Mouse (Mus musculus) embryonic facial prominence, embryonic 13.5 days (tissue): ENCODE data around the gene Ptp4a2. TPM values are rescaled to one million over a fixed set of nuclear protein-coding genes. Genes with fewer than 3 reads are reported as not detected.
A peak's percentile ranks its signal among the peaks of the same experiment; 100 is the strongest.
"Not testable (repeated sequence)": the region's sequence is repeated elsewhere in the genome, so short reads cannot be mapped to it uniquely, and the experiment has no call there.

Source experiments
- ATAC-seq: fragments of 200-750 bp; cut with Nextera tagmentation; 2 replicates; pipeline ENCODE4 v1.8.0; 2017; ENCODE audit warnings: low read depth; ENCODE audit not compliant: insufficient number of reproducible peaks, insufficient read depth, low FRiP score, low TSS enrichment
- H3K27ac ChIP-seq: fragments of 300-500 bp; sonication (generic); 2 replicates; pipeline ENCODE4 v1.5.1; 2015; ENCODE audit warnings: moderate library complexity, mild to moderate bottlenecking, inconsistent platforms
- H3K27me3 ChIP-seq: fragments of 300-500 bp; sonication (generic); 2 replicates; pipeline ENCODE4 v1.6.1; 2015; ENCODE audit warnings: mild to moderate bottlenecking, inconsistent platforms
- H3K36me3 ChIP-seq: fragments of 300-500 bp; sonication (generic); 2 replicates; pipeline ENCODE4 v1.6.1; 2015; ENCODE audit warnings: mild to moderate bottlenecking, inconsistent platforms
- H3K4me1 ChIP-seq: fragments of 300-500 bp; sonication (generic); 2 replicates; pipeline ENCODE4 v1.6.1; 2015; ENCODE audit warnings: inconsistent platforms
- H3K4me2 ChIP-seq: fragments of 300-500 bp; sonication (generic); 2 replicates; pipeline ENCODE4 v1.6.1; 2015; ENCODE audit warnings: moderate library complexity, mild to moderate bottlenecking, inconsistent platforms
- H3K4me3 ChIP-seq: fragments of 300-500 bp; sonication (generic); 2 replicates; pipeline ENCODE4 v1.5.1; 2015; ENCODE audit warnings: mild to moderate bottlenecking, inconsistent platforms
- H3K9ac ChIP-seq: fragments of 300-500 bp; sonication (generic); 2 replicates; pipeline ENCODE4 v1.6.1; 2015; ENCODE audit warnings: mild to moderate bottlenecking, inconsistent platforms
- H3K9me3 ChIP-seq: fragments of 300-500 bp; sonication (generic); 2 replicates; pipeline ENCODE4 v1.6.1; 2016; ENCODE audit warnings: inconsistent platforms
- WGBS: fragments of 180-500 bp; shearing (Covaris S2); methylation state at CpG from one replicate; pipeline ENCODE4 v1.1.7; 2015; ENCODE audit warnings: mixed read lengths; 5-methylcytosine and 5-hydroxymethylcytosine counted together
- polyA plus RNA-seq: library from polyadenylated mRNA; unstranded; fragments of >200 nt; fragmentation: Nextera tagmentation; extraction: Ambion mirVana; gene quantifications from 2 replicates; pipeline ENCODE4 v1.2.1, GENCODE M21; 2015

Ptp4a2 gene
- polyA plus RNA-seq, 1 experiment from 2014 or later: 318 TPM

DNA sequence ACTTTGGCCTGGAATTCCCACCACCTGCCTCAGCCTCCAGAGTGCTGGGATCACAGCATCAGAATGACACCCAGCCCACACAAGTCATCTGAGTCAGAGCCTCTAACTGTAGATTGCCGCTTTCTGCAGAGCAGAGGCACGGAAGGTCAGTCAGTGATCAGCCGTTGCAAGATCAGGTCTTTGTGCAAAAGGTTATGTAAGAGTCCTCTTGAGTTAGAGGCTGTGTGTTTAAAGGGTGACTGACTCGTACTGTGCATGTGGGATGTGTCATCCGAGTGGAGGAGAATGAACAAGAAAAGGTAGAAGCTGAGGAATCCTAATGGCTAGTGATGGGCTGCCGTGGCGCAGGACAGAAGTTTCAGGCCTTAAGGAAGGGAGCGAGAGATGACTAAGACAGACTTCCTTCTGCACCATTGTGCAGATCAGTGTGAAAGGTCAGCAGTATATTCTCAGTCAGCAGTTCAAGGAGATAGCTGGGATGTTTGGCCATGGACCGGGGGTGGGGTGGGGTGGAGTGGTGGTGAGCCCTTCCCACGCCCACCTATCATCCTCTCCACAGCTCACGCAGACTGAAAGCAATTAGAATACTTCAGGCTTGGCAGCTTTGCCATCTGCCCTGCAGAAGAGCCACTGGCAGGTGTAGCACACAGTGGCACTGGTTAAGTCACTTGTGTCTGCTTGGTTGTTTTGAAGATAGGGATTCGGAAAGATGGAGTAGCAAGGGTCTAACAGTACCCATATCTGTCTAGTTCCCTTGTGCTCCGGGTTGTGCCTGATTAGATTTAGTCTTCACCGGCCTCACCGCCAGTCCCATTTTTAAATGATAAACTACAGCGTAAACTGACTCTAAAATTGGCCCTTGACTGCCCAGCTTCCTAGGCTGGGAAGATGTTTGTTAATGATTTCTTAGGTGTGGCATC is 44.3 kb downstream of the Ptp4a2 start:
- WGBS: 76% methylated on average over 16 of the region's 16 CpGs
- Histone ChIP-seq H3K27ac (no peak overlapping the region), H3K36me3 (peaks cover 16% of the 10 kb centered on the region), H3K4me2 (no peak overlapping the region), H3K9me3 (no peaks in the 10 kb centered on the region), H3K4me3 (no peak overlapping the region), H3K9ac (no peak overlapping the region), H3K27me3 (no peaks in the 10 kb centered on the region), H3K4me1 (0 out of 2 replicates have a peak, but pooled peaks cover 8% of the 10 kb centered on the region)
- no peak for ATAC-seq

DNA sequence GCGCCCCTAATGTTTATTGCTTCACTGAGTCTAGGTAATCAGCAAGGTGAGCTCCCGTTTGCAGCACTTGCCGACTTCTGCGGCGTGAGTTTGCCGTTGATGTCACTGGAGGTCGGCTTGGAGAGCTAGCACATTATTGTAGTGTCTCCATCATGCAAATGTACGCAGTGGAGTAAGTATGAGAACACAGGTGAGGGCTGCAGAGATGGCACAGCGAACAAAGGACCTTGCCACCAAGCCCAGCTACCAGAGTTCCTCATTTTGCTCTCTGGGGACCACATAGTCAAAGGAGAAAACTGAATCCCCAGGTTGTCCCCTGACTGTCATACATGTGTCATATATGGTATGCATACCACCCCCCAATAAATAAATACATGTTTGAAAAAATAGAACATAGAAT is 49.4 kb downstream of the Ptp4a2 start:
- no peaks in the 10 kb centered on the region for H3K9me3 ChIP-seq
- H3K9ac ChIP-seq: no peak overlapping the region
- no peak overlapping the region for H3K4me3 ChIP-seq
- WGBS: 92% methylated on average over 9 of the region's 9 CpGs
- ATAC-seq: no peak
- H3K27me3 ChIP-seq: no peaks in the 10 kb centered on the region
- no peaks in the 10 kb centered on the region for H3K36me3 ChIP-seq
- H3K4me2 ChIP-seq: no peak overlapping the region
- no peak overlapping the region for H3K27ac ChIP-seq
- 0 out of 2 replicates have a peak, but pooled peaks cover 5% of the 10 kb centered on the region for H3K4me1 ChIP-seq

DNA sequence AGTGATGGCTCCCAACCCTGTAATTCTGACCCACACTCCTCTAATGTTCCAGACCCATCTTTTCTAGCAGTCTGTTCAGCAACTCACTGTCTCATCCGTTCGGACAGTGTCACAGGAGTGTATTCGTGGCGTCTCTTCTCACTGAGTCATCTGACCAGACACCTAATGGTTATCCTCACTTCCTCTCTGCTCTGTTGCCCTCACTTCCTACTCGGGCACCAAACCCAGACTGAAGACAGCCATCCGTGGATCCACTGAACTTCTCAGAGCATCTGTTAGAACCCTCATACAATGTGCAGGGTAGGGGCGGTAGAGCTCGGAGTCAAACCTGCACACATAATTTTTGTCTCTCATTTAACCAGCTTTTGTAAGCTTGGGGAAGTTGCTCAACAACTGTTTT is 50.4 kb downstream of the Ptp4a2 start:
- Histone ChIP-seq H3K4me1 (no peaks in the 10 kb centered on the region), H3K4me3 (no peak overlapping the region), H3K4me2 (no peak overlapping the region), H3K27ac (no peak overlapping the region), H3K27me3 (no peaks in the 10 kb centered on the region), H3K9ac (no peak overlapping the region), H3K9me3 (no peaks in the 10 kb centered on the region), H3K36me3 (no peaks in the 10 kb centered on the region)
- WGBS: 80% methylated on average over 8 of the region's 8 CpGs
- ATAC-seq: no peak

DNA sequence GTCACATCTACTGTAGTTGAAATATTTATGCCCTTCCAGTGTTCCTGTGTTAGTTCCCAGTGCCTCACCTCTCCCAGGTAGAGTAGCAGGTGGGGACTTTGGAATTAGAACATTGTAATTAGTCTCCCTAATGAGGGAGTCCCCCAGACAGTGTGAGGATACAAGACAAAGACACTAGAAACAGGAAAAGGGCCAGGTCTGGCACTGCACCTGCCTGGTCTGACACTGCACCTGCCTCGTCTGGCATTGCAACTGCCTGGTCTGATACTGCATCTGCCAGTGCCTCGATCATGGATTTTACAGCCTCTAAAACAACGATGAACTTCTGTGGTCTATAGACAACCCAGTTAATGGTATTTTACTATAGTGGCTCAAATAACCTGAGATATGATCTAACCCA is 51.3 kb downstream of the Ptp4a2 start:
- H3K9me3 ChIP-seq: no peaks in the 10 kb centered on the region
- H3K9ac ChIP-seq: no peak overlapping the region
- H3K27ac ChIP-seq: no peak overlapping the region
- H3K4me1 ChIP-seq: no peaks in the 10 kb centered on the region
- 91% methylated on average over 3 of the region's 3 CpGs for WGBS
- ATAC-seq: no peak
- no peaks in the 10 kb centered on the region for H3K27me3 ChIP-seq
- no peaks in the 10 kb centered on the region for H3K36me3 ChIP-seq
- H3K4me3 ChIP-seq: no peak overlapping the region
- H3K4me2 ChIP-seq: no peak overlapping the region

DNA sequence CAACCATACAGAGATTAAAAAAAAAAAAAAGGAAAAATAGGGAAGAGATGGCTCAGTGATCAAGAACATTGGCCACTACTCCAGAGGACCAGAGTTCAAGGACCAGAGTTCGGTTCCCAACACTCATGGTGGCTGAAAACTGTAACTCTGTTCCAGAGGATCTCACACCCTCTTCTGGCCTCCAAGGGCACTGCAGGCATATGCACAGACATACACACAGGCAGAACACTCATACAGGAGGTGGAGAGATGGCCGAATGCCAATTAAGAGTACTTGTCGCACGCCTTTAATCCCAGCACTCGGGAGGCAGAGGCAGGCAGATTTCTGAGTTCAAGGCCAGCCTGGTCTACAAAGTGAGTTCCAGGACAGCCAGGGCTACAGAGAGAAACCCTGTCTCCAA is 55.2 kb downstream of the Ptp4a2 start:
- not testable (repeated sequence) for ATAC-seq
- 97% methylated on average over 5 of the region's 5 CpGs for WGBS

DNA sequence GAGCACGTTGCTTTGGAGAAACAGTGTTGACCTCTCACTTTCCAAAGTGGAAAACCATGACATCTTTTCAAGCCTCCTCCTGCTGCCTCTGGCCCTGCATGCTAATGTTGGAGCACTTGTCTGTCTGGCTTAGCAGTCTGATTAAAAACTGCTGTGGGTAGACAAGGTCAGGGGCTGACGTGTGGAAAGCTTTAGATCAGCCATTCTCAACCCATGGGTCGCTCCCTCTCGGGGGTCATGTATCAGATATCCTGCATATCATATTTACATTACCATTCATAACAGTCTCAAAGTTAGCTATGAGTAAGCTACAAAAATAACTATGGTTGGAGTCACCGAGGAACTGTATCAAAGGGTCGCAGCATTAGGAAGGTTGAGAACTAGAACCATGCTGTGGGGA is 57.2 kb downstream of the Ptp4a2 start:
- H3K27me3 ChIP-seq: no peaks in the 10 kb centered on the region
- no peak overlapping the region for H3K27ac ChIP-seq
- no peak for ATAC-seq
- no peaks in the 10 kb centered on the region for H3K9me3 ChIP-seq
- H3K36me3 ChIP-seq: no peaks in the 10 kb centered on the region
- 25% methylated on average over 6 of the region's 6 CpGs for WGBS
- H3K4me1 ChIP-seq: peaks cover 9% of the 10 kb centered on the region
- H3K9ac ChIP-seq: no peak overlapping the region
- H3K4me2 ChIP-seq: no peak overlapping the region
- no peak overlapping the region for H3K4me3 ChIP-seq

More for the DNA sequence above, 55.2 kb downstream of the Ptp4a2 start:
- H3K9me3 ChIP-seq, H3K9ac ChIP-seq, H3K27ac ChIP-seq, H3K36me3 ChIP-seq, H3K4me2 ChIP-seq, H3K4me1 ChIP-seq, H3K27me3 ChIP-seq, H3K4me3 ChIP-seq: not testable (repeated sequence)

DNA sequence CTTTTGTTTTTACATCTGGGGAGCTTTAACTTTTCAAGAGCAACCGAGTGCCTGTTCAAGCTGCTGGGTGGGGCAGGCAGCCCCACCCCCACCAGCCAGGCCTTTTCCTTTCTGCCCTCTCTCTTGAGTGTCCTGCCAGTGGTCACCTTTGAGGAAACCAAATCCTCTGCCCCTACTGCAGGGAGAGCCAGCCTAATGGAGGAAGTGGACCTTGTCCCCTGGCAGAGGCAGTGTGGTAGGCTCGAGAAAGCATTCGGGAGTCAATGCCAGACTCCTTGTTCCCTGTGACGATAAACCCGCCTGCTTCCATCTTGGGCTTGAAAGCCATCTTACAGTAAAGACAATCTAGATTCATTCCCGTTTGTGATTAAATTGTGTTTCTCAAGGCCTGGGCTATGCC is 59.5 kb downstream of the Ptp4a2 start:
- 81% methylated on average over 6 of the region's 6 CpGs for WGBS
- Histone ChIP-seq H3K9ac (no peak overlapping the region), H3K36me3 (no peaks in the 10 kb centered on the region), H3K27ac (no peak overlapping the region), H3K4me1 (peaks cover 9% of the 10 kb centered on the region), H3K27me3 (no peaks in the 10 kb centered on the region), H3K9me3 (no peaks in the 10 kb centered on the region), H3K4me3 (no peak overlapping the region), H3K4me2 (no peak overlapping the region)
- no peak for ATAC-seq

DNA sequence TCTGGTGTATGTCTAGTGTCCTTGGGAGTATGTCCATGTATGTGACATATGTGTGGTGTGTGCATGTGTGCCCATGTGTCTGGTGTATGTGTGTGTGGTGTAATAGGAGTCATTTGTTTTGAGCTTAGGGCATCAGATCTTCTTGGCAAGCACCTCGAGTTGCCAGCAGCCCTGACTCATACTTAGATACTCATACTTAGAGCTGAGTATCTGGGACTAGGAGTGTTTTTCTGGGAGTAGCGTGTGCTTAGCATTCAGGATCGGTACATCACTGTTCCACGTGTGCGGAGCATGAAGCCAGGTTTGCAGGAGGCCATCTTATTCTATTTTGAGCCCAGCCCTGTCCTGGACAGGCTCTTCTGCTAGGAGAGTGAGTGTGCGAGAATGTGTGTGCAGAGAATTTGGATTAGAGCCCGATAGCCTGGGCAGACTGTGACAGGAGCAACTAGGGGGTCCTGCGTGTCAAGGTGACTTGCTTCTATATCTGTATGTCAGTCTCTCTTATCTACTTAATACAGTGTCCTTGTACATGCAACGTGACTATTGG is 61.4 kb downstream of the Ptp4a2 start:
- Histone ChIP-seq H3K9ac (no peak overlapping the region), H3K27me3 (no peaks in the 10 kb centered on the region), H3K4me3 (no peak overlapping the region), H3K4me1 (peaks cover 18% of the 10 kb centered on the region), H3K36me3 (no peaks in the 10 kb centered on the region), H3K27ac (no peak overlapping the region), H3K4me2 (no peak overlapping the region), H3K9me3 (no peaks in the 10 kb centered on the region)
- WGBS: 83% methylated on average over 9 of the region's 9 CpGs
- no peak for ATAC-seq

DNA sequence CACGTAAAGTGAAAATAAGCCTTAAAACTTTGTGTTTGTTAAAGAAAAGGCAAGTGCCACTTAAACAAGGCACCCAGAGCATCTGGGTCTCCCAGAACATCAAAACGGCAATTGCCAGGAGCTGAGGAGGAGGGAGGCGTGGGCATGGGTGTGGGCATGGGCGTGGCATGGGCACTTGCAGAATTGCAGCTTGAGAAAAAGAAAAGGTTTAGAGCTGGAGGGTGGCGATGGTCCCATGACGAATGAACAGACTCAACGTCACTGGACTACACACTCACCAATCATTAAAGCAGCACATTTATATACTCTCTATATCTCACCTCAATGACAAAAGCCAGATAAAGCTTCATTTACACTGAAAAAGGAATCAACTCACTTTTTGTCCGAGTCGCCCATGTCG is 63.8 kb downstream of the Ptp4a2 start:
- ATAC-seq: no peak
- whole genome bisulfite sequencing: 83% methylated on average over 10 of the region's 10 CpGs
- H3K27me3 ChIP-seq: no peaks in the 10 kb centered on the region

DNA sequence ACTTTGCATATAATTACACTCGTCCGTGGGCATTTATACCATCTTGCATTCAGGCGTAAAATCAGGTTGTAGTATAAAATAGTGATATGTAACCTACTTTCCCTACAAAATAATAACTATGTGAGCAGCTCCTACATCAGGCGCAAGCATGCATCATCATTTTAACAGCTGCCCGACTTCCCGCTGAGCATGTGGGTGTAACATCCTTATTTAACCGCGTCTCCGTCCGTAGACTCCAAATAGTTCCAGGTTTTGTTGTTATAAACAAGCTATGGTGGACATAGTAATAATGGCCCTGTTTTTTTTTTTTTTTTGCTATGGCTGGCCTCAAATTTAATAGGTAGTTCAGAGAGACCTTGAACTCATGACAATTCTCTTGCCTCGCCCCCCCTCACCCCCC is 64.4 kb downstream of the Ptp4a2 start:
- Histone ChIP-seq H3K27ac (no peak overlapping the region), H3K4me2 (no peak overlapping the region), H3K9me3 (no peaks in the 10 kb centered on the region), H3K9ac (no peak overlapping the region), H3K4me1 (peaks cover 29% of the 10 kb centered on the region), H3K4me3 (no peak overlapping the region), H3K36me3 (no peaks in the 10 kb centered on the region), H3K27me3 (no peaks in the 10 kb centered on the region)
- WGBS: 81% methylated on average over 11 of the region's 11 CpGs
- no peak for ATAC-seq

More for the DNA sequence above, 63.8 kb downstream of the Ptp4a2 start:
- Histone ChIP-seq H3K36me3 (no peaks in the 10 kb centered on the region), H3K4me2 (no peak overlapping the region), H3K9ac (no peak overlapping the region), H3K27ac (no peak overlapping the region), H3K9me3 (no peaks in the 10 kb centered on the region), H3K4me3 (no peak overlapping the region), H3K4me1 (peaks cover 29% of the 10 kb centered on the region)

DNA sequence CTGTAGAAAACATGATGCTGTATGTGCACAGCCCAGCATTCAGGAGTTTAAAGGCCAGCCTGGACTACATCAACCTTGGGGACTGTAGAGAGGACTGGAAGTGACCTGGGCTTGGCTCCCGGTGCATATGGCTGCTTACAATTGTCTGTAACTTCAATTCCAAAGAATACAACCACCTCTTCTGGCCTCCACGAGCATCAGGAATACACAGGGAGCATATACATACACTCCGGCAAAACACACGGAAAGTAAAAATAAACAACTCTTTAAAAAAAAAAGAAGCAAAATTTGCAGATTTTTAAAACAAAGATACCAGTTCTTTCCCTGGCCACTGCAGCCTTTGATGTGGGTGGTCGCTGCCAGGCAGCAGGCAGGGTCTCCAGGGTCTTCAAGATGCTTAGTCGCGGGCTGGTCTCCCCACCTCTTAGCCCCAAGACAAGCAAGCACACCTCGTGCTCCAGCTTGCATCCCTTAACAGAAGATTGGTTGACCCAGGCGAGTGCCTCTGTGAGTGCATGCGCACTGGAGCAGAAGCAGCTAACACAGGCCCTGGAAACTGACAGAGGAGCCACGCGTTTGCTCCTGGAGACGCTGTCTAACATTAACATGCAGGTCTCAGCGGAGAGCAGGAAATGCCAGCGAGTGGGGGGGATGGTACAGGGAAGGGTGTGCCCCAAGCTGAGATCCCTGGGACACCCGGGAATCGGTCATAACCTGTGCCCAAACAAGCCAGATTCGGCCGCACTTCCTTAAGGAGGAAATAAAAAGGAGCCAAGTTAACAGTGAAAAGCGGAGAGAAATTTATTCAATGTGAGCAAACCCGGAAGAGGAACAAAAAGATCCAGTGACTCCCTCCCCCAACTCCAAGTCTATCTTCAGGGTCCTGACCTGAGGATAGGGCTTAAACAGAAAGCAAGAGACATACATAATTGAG is 66.1 kb downstream of the Ptp4a2 start:
- Histone ChIP-seq H3K4me1 (peaks cover 42% of the 10 kb centered on the region), H3K4me3 (peak overlapping the region; percentile 33), H3K36me3 (no peaks in the 10 kb centered on the region), H3K27ac (peak overlapping the region; percentile 89), H3K4me2 (peak overlapping the region; percentile 58), H3K27me3 (no peaks in the 10 kb centered on the region), H3K9me3 (no peaks in the 10 kb centered on the region), H3K9ac (peak overlapping the region; percentile 69)
- ATAC-seq: 0 out of 2 replicates have a peak, but pooled peaks have one; percentile 59
- 7% methylated on average over 21 of the region's 21 CpGs for whole genome bisulfite sequencing
